In the genomic region with DNA sequence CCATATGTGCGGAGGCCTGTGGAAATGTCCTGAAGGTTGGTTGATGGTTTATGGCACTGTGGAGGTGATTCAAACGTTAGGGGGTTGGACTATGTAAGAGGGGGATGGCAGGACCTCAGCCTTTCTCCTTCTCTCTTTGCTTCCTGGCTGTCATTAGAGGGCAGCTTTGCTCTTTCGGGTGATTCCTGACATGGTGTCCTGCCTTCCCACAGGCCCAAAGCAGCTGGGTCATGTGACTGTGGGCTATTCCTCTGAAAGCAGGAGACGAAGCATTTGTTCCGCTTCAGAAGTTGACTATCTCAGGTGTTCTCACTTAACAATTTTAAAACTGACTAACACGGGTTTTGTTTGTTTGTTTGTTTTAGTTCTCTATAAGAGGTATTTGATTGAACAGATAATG, we compare ENCODE assay signal across 14 mouse cellular contexts.
"Had no signal": no experiment of that assay in that cellular context is flagged by ENCODE, and none has a peak within 500 bp of the region (broad histone marks: within the 10 kb centered on the region; RNA-seq: fewer than 3 reads in every experiment).

No protein-coding gene starts in this region.

- H3K9me3 ChIP-seq: limb, embryonic 13.5 days; liver, embryonic 15.5 days; midbrain, embryonic 10.5 days; stomach, embryonic 15.5 days had no signal

- DNase-seq: left cerebral cortex, postnatal 4 days; lung, adult 2 months; lung, postnatal 4 days; midbrain, embryonic 14.5 days; right cerebral cortex, postnatal 14 days; thymus, adult 2 months; thymus, postnatal 25 days had no signal

- H3K27me3 ChIP-seq: limb, embryonic 13.5 days; liver, embryonic 15.5 days; stomach, embryonic 15.5 days had no signal

- H3K4me2 ChIP-seq: limb, embryonic 13.5 days; liver, embryonic 11.5 days; liver, embryonic 15.5 days; stomach, embryonic 15.5 days had no signal

- H3K4me1 ChIP-seq: liver, embryonic 15.5 days; midbrain, embryonic 10.5 days; stomach, embryonic 15.5 days had no signal

- H3K4me3 ChIP-seq: limb, embryonic 13.5 days; liver, embryonic 15.5 days; midbrain, embryonic 10.5 days; stomach, embryonic 15.5 days had no signal

- H3K27ac ChIP-seq: hindbrain, postnatal 0 days; limb, embryonic 13.5 days; liver, embryonic 15.5 days; midbrain, embryonic 10.5 days; stomach, embryonic 15.5 days had no signal

- ATAC-seq: hindbrain, postnatal 0 days; lung, postnatal 0 days had no signal

- H3K9ac ChIP-seq: limb, embryonic 13.5 days; liver, embryonic 15.5 days; stomach, embryonic 15.5 days had no signal

- H3K36me3 ChIP-seq: limb, embryonic 13.5 days; liver, embryonic 15.5 days; midbrain, embryonic 10.5 days; stomach, embryonic 15.5 days had no signal
